Mouse (Mus musculus) gastrocnemius, postnatal 14 days (tissue): ENCODE measurements at regions not wholly inside any gene's neighbourhood (a gene's known extent, or its start where the extent isn't known, plus 50 kb on each side); places are given as distances from the start of the nearest gene placed in this dataset.

Experiments
- DNase-seq: peaks from one replicate; pipeline ENCODE4 v3.0.0; 2021; ENCODE audit warnings: mixed read lengths
- intact Hi-C: fragments of 180-260 bp; cut with DNase I; formaldehyde crosslinking; loops from one replicate; pipeline ENCODE4 v1.15.1; 2025; ENCODE audit warnings: low total_unique reads

- no peak for DNase-seq
- intact Hi-C loops, result no loop called here
Measured at GRCm38 (mm10) chr6:82860485-82860884, 79.1 kb downstream of the Sema4f start.

GRCm38 (mm10) chr6:82856218-82856617 lies 82.0 kb upstream of the Hk2 start:
- intact Hi-C loops, result no loop called here

GRCm38 (mm10) chr6:82855401-82855800 lies 81.1 kb upstream of the Hk2 start:
- peak; percentile 33 for DNase-seq
- intact Hi-C loops, result no loop called here

More at GRCm38 (mm10) chr6:82856218-82856617, 82.0 kb upstream of the Hk2 start:
- no peak for DNase-seq

- intact Hi-C loops, result loop anchor here (5.0 kb wide), 1 partner anchor 42 kb away; no protein-coding TSS in a partner anchor
- no peak for DNase-seq
Measured at GRCm38 (mm10) chr6:82854780-82855179, 80.5 kb upstream of the Hk2 start.

- intact Hi-C loops, result loop anchor here (5.0 kb wide), 1 partner anchor 42 kb away; no protein-coding TSS in a partner anchor
- peak; percentile 73 for DNase-seq
Measured at GRCm38 (mm10) chr6:82854338-82854737, 80.1 kb upstream of the Hk2 start.

- DNase-seq, result no peak
- intact Hi-C loops, result loop anchor here (5.0 kb wide), 1 partner anchor 41 kb away; no protein-coding TSS in a partner anchor
Measured at GRCm38 (mm10) chr6:82853076-82853475, 78.8 kb upstream of the Hk2 start.

- no peak for DNase-seq
- intact Hi-C loops, result loop anchor here (5.0 kb wide), 1 partner anchor 38 kb away; no protein-coding TSS in a partner anchor
Measured at GRCm38 (mm10) chr6:82850556-82850955, 76.3 kb upstream of the Hk2 start.

GRCm38 (mm10) chr6:82847598-82847997 lies 73.3 kb upstream of the Hk2 start:
- no peak for DNase-seq
- intact Hi-C loops, result no loop called here

GRCm38 (mm10) chr6:82846587-82847150 lies 72.4 kb upstream of the Hk2 start:
- DNase-seq, result no peak
- intact Hi-C loops, result no loop called here

GRCm38 (mm10) chr6:82844432-82844831 lies 70.2 kb upstream of the Hk2 start:
- no peak for DNase-seq
- intact Hi-C loops, result no loop called here

- intact Hi-C loops, result no loop called here
Measured at GRCm38 (mm10) chr6:82843881-82844280, 69.6 kb upstream of the Hk2 start.

GRCm38 (mm10) chr6:82837246-82837645 lies 63.0 kb upstream of the Hk2 start:
- DNase-seq, result no peak
- intact Hi-C loops, result no loop called here

More at GRCm38 (mm10) chr6:82843881-82844280, 69.6 kb upstream of the Hk2 start:
- DNase-seq, result no peak

- intact Hi-C loops, result no loop called here
- DNase-seq, result no peak
Measured at GRCm38 (mm10) chr6:82835222-82836064, 61.2 kb upstream of the Hk2 start.

- intact Hi-C loops, result no loop called here
- no peak for DNase-seq
Measured at GRCm38 (mm10) chr6:82833867-82834266, 59.6 kb upstream of the Hk2 start.

GRCm38 (mm10) chr6:82831211-82831610 lies 57.0 kb upstream of the Hk2 start:
- intact Hi-C loops, result no loop called here
- DNase-seq, result no peak

- intact Hi-C loops, result no loop called here
- no peak for DNase-seq
Measured at GRCm38 (mm10) chr6:82824684-82825083, 50.4 kb upstream of the Hk2 start.

GRCm38 (mm10) chr6:82824240-82824639 lies 50.0 kb upstream of the Hk2 start:
- intact Hi-C loops, result no loop called here

More at GRCm38 (mm10) chr6:82824240-82824639, 50.0 kb upstream of the Hk2 start:
- no peak for DNase-seq
